ENCODE assay signal across 23 mouse cellular contexts in genomic region chr2:11732978-11733377, GRCm38 (mm10).
"Had no signal": no experiment of that assay in that cellular context is flagged by ENCODE, and none has a peak within 500 bp of the region (broad histone marks: within the 10 kb centered on the region; RNA-seq: fewer than 3 reads in every experiment).

No protein-coding gene starts in this region.

- ATAC-seq: liver, embryonic 12.5 days had no signal

- H3K4me1 ChIP-seq: limb, embryonic 10.5 days; limb, embryonic 13.5 days; liver, embryonic 12.5 days; liver, embryonic 15.5 days; lung, embryonic 15.5 days; neural tube, embryonic 13.5 days had no signal

- H3K4me2 ChIP-seq: limb, embryonic 13.5 days; liver, embryonic 12.5 days; liver, embryonic 15.5 days; lung, embryonic 15.5 days; midbrain, embryonic 11.5 days; neural tube, embryonic 13.5 days had no signal

- H3K27me3 ChIP-seq: limb, embryonic 13.5 days; liver, embryonic 12.5 days; liver, embryonic 15.5 days; lung, embryonic 15.5 days; megakaryocyte, embryonic 14.5 days; neural tube, embryonic 13.5 days had no signal

- H3K4me3 ChIP-seq: layer of hippocampus, adult 2 months; limb, embryonic 10.5 days; limb, embryonic 13.5 days; liver, embryonic 12.5 days; liver, embryonic 15.5 days; lung, embryonic 15.5 days; megakaryocyte, embryonic 14.5 days; neural tube, embryonic 13.5 days had no signal

- DNase-seq: kidney, adult 2 months; kidney, postnatal 25 days; layer of hippocampus, adult 9-11 months; liver; lung, adult 18-20 months; lung, postnatal 10 days; lung, postnatal 36 days; midbrain, embryonic 14.5 days; right cerebral cortex, postnatal 4 days; thymus, adult 2 months; thymus, postnatal 14 days; thymus, postnatal 4 days had no signal

- H3K27ac ChIP-seq: kidney, postnatal 0 days; layer of hippocampus, adult 2 months; limb, embryonic 10.5 days; limb, embryonic 13.5 days; liver, embryonic 12.5 days; liver, embryonic 15.5 days; lung, embryonic 15.5 days; neural tube, embryonic 13.5 days; stomach, postnatal 0 days had no signal

- H3K9me3 ChIP-seq: limb, embryonic 10.5 days; limb, embryonic 13.5 days; liver, embryonic 12.5 days; liver, embryonic 15.5 days; lung, embryonic 15.5 days; megakaryocyte, embryonic 14.5 days; neural tube, embryonic 13.5 days had no signal

- H3K9ac ChIP-seq: limb, embryonic 13.5 days; liver, embryonic 12.5 days; liver, embryonic 15.5 days; lung, embryonic 15.5 days; neural tube, embryonic 13.5 days had no signal

- H3K36me3 ChIP-seq: limb, embryonic 10.5 days; liver, embryonic 12.5 days; liver, embryonic 15.5 days; lung, embryonic 15.5 days had no signal
